Mouse (Mus musculus): ENCODE data around the gene Tmem269.

- TF ChIP-seq CTCF (IDR thresholded peaks at IDR 0.05; ENCODE audit: control insufficient read depth, insufficient read depth, low read length) (no peak), POLR2A (IDR thresholded peaks at IDR 0.05; ENCODE audit: borderline replicate concordance, control insufficient read depth, low read depth, low read length) (no peak)
Observed at GRCm38 (mm10) chr4:119255351-119255750, 37.3 kb upstream of the Tmem269 start, which contains the start of gene Cldn19.

Measured in bone marrow, adult 2 months (tissue).